Mouse (Mus musculus): Measurements from ENCODE around the gene Abr.

DNA sequence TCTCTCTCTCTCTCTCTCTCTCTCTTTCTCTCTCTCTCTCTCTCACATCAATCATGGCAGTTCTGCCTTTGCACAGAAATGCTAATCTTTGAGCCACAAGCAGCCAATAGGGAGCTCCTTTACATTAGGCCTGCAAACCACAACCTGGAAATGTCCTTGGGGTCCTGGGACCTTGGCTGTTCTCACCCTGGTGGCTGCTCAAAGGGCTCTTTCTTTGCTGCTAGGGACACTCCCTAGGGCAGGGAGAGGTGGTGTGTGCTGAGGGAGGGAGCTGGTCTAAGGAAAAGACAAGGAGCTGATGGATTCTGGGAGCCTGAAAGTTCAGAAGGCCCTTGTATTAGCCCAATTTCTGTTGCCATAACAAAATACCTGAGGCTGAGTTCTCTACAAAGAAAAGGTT is 251.6 kb downstream of the Abr start:
- TF ChIP-seq CTCF (IDR thresholded peaks at IDR 0.05; ENCODE audit: low read depth, low read length) (no peak), POLR2A (IDR thresholded peaks at IDR 0.05; ENCODE audit: insufficient read depth, low read length) (no peak)
